In the genomic region with DNA sequence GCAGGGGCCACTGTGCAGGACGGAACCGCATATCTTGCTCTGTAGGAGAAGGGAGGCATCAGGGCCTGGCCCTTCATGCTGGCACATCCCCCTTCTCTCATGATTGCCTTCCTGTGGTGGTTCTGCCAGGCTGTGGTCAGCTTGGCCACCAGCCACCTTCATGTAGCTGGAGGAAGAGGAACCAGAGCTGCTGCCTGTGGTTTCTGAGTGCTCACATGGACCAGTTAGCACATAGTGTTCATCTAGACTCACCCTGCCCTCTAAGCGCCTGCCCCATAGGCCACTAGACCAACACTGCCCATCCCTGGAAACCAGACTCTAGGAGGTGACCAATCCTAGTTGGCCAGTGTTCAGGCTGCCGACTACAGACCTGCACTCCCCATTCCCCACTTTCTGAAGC, we compare ENCODE assay signal across 9 mouse cellular contexts. TPM values are rescaled to one million over a fixed set of nuclear protein-coding genes. Genes with fewer than 3 reads are reported as not detected.
A peak's percentile ranks its signal among the peaks of the same experiment; 100 is the strongest.
DNase-seq lines count a peak whose midpoint lies in the region; ATAC-seq lines count a peak whose summit lies in the region.
"Had no signal": no experiment of that assay in that cellular context is flagged by ENCODE, and none has a peak within 500 bp of the region (broad histone marks: within the 10 kb centered on the region; RNA-seq: fewer than 3 reads in every experiment).

No protein-coding gene starts in this region.

- no peak overlapping the region for H3K4me3 ChIP-seq in forebrain, embryonic 15.5 days

- 91% methylated on average over 4 of the region's 4 CpGs for WGBS in forebrain, embryonic 15.5 days

- peak; percentile 30 for DNase-seq in gastrocnemius, adult 18-20 months (ENCODE audit: low spot score)
- DNase-seq in gastrocnemius, postnatal 36 days, result no peak
- DNase-seq in spleen, adult 18-20 months, result peak; percentile 21 to 27
- no peak for DNase-seq in spleen, adult 12 weeks (ENCODE audit: low spot score)
- DNase-seq in natural killer cell, adult 2 months (ENCODE audit: low spot score in 2 of 2), result peak; percentile 65 to 79
- no peak for DNase-seq in kidney, adult 11 months

- no peak overlapping the region for H3K27ac ChIP-seq in forebrain, embryonic 15.5 days (replicated peaks)

- no peak overlapping the region for H3K9ac ChIP-seq in forebrain, embryonic 15.5 days (replicated peaks)

- peaks cover 67% of the 10 kb centered on the region for H3K36me3 ChIP-seq in forebrain, embryonic 15.5 days

- H3K4me1 ChIP-seq in forebrain, embryonic 15.5 days, result peaks cover 16% of the 10 kb centered on the region; the same call in 1 of the 2 replicates

- ATAC-seq in hematopoietic stem cell, adult 5-6 weeks (replicated peaks in 1 of 2; ENCODE audit: insufficient read depth in 1 of 2, low FRiP score in 2 of 2, low TSS enrichment in 1 of 2, low read depth in 1 of 2, poor library complexity in 2 of 2, severe bottlenecking in 2 of 2), result peak; percentile 90 to 99
- no peak for ATAC-seq in forebrain, embryonic 15.5 days (replicated peaks)
- ATAC-seq: activated CD4-positive, CD25-positive, alpha-beta regulatory T cell, adult 4 months had no signal

- no peak overlapping the region for H3K4me2 ChIP-seq in forebrain, embryonic 15.5 days (replicated peaks)

- no peaks in the 10 kb centered on the region for H3K27me3 ChIP-seq in forebrain, embryonic 15.5 days

- no peaks in the 10 kb centered on the region for H3K9me3 ChIP-seq in forebrain, embryonic 15.5 days

- intact Hi-C loops in gastrocnemius, postnatal 36 days (cut with DNase I), result no loop called here

RNA-seq across cellular contexts. Expression of a gene that starts 10.8 kb away (rescaled TPM):
- total RNA-seq in gastrocnemius, adult 18-20 months (2021), result under 1 TPM; 0.45 to 0.53 TPM
- under 1 TPM; 0.64 to 0.87 TPM for total RNA-seq in gastrocnemius, postnatal 36 days (2021)
- 31.9 and 38.8 TPM in 2 replicates for total RNA-seq in hematopoietic stem cell, adult 5-6 weeks (2017)
- 13.8 and 14.5 TPM in 2 replicates for polyA plus RNA-seq in forebrain, embryonic 15.5 days (2015; fragmentation: Nextera tagmentation; extraction: Ambion mirVana)

RNA-seq across cellular contexts. Expression of a gene that starts 16.9 kb away (rescaled TPM):
- 100 to 1,000 TPM; 215 to 223 TPM for total RNA-seq in gastrocnemius, adult 18-20 months (2021)
- total RNA-seq in gastrocnemius, postnatal 36 days (2021), result 100 to 1,000 TPM; 207 to 218 TPM
- total RNA-seq in hematopoietic stem cell, adult 5-6 weeks (2017), result 45.3 and 54.5 TPM in 2 replicates
- 230 and 238 TPM in 2 replicates for polyA plus RNA-seq in forebrain, embryonic 15.5 days (2015; fragmentation: Nextera tagmentation; extraction: Ambion mirVana)

RNA-seq across cellular contexts. Expression of a gene that starts 24.9 kb away (rescaled TPM):
- 10 to 100 TPM; 55.8 to 61.7 TPM for total RNA-seq in gastrocnemius, adult 18-20 months (2021)
- 10 to 100 TPM; 52.9 to 53.9 TPM for total RNA-seq in gastrocnemius, postnatal 36 days (2021)
- total RNA-seq in hematopoietic stem cell, adult 5-6 weeks (2017), result 242 and 244 TPM in 2 replicates
- 186 and 199 TPM in 2 replicates for polyA plus RNA-seq in forebrain, embryonic 15.5 days (2015; fragmentation: Nextera tagmentation; extraction: Ambion mirVana)

Comparison
In these comparisons a context has a peak if more than half of its experiments do, and no peak if none do; other contexts are left out.
1. DNase-seq: peak in gastrocnemius, adult 18-20 months (single experiment), spleen, adult 18-20 months (2 of 2) and natural killer cell, adult 2 months (2 of 2); none in gastrocnemius, postnatal 36 days (0 of 2), spleen, adult 12 weeks (single experiment) and kidney, adult 11 months (single experiment).
2. RNA of a gene that starts 10.8 kb away (total RNA-seq): 31.9 to 38.8 TPM in hematopoietic stem cell, adult 5-6 weeks; 0.64 to 0.87 TPM in gastrocnemius, postnatal 36 days and 0.45 to 0.53 TPM in gastrocnemius, adult 18-20 months; every median in the first group is over 10 times any median in the second.